Mouse (Mus musculus) megakaryocyte, embryonic 14.5 days (primary cell): ENCODE data around the gene Ccdc9. TPM values are rescaled to one million over a fixed set of nuclear protein-coding genes. Genes with fewer than 3 reads are reported as not detected.

Source experiments
- H3K27me3 ChIP-seq: replicated peaks from 2 replicates; pipeline ENCODE3; 2012; ENCODE audit warnings: inconsistent platforms
- H3K36me3 ChIP-seq: replicated peaks from 2 replicates; pipeline ENCODE3; 2012; ENCODE audit warnings: low read length, inconsistent platforms, mixed read lengths
- H3K4me1 ChIP-seq: 2 replicates; pipeline ENCODE4 v1.6.1; 2012; ENCODE audit warnings: inconsistent platforms
- H3K4me3 ChIP-seq: replicated peaks from 2 replicates; pipeline ENCODE3; 2012; ENCODE audit warnings: moderate library complexity, mild to moderate bottlenecking, inconsistent platforms
- H3K9me3 ChIP-seq: 2 replicates; pipeline ENCODE4 v1.6.1; 2012; ENCODE audit warnings: inconsistent platforms
- FLI1 ChIP-seq: IDR thresholded peaks from 2 replicates; pipeline ENCODE4 v1.6.1; 2012; ENCODE audit warnings: low read length, inconsistent platforms, mixed read lengths
- GATA1 ChIP-seq: IDR thresholded peaks from 3 replicates; pipeline ENCODE4 v1.6.1; 2012; ENCODE audit warnings: mixed read lengths, low read length, inconsistent platforms, borderline replicate concordance
- polyA plus RNA-seq: library from polyadenylated mRNA; stranded (reverse); fragments of >175 nt; gene quantifications from 2 replicates; pipeline ENCODE4 v1.2.3, GENCODE M21; 2012; ENCODE audit warnings: low replicate concordance; ENCODE audit not compliant: insufficient read depth

The Ccdc9 gene
- polyA plus RNA-seq, 1 experiment: 101 TPM

DNA sequence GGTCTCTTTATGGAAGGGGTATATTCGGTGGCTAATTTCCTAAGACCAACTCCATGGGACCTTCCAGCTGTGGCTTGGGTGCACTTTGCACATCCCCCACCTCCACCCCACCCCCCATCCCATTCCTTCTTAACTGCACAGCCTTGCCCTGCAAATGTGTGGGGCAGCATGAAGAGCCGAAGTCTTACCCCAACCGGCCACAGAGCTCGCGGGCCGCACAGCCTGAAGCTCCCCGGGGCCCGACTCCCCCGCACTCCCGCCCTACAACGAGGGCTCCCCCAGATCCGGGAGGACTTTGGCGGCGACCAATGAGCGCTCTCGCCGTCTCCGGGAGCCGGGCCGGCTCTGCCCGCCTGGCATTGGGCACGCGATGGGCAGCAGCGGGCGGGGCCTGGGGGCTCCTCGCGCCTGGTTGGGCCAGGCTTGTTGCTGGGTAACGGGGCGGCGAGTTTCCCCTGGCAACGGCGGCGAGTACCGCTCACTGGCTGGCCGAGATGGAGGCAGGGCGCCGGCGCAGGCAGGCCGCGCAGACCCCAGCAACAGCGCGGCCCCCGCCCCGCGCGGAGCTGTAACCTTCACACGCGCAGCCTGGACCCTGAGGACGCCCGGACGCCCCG lies 12.9 kb upstream of the Ccdc9 start:
- H3K4me3 ChIP-seq: peak overlapping the region; percentile 82
- no peaks in the 10 kb centered on the region for H3K27me3 ChIP-seq

DNA sequence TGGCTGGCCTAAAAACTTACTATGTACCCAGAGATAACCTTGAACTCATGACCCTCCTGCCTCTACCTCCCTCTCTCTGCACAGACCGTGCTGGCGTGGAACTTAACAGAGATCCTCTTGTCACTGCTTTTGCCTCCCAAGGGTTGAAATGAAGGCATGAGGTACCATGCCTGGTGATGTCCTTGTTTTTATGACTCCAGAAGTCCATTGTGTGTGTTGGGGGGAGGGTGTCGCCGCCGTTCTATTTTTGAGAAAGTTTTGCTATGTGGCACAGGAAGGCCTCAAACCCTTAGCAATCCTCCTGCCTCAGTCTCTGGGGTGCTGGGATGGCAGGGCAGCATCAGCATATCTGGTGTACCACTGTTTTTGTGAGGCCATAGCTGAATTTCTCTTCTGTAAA lies 12.3 kb upstream of the Ccdc9 start:
- Histone ChIP-seq H3K4me1 (peaks cover 78% of the 10 kb centered on the region), H3K36me3 (peaks cover 7% of the 10 kb centered on the region), H3K9me3 (no peaks in the 10 kb centered on the region), H3K4me3 (no peak overlapping the region), H3K27me3 (no peaks in the 10 kb centered on the region)
- TF ChIP-seq GATA1 (no peak), FLI1 (no peak)

More for the DNA sequence above, 12.9 kb upstream of the Ccdc9 start:
- H3K9me3 ChIP-seq: no peaks in the 10 kb centered on the region
- H3K36me3 ChIP-seq: peaks cover 7% of the 10 kb centered on the region
- TF ChIP-seq GATA1: no peak
- TF ChIP-seq FLI1: no peak
- H3K4me1 ChIP-seq: peaks cover 74% of the 10 kb centered on the region

DNA sequence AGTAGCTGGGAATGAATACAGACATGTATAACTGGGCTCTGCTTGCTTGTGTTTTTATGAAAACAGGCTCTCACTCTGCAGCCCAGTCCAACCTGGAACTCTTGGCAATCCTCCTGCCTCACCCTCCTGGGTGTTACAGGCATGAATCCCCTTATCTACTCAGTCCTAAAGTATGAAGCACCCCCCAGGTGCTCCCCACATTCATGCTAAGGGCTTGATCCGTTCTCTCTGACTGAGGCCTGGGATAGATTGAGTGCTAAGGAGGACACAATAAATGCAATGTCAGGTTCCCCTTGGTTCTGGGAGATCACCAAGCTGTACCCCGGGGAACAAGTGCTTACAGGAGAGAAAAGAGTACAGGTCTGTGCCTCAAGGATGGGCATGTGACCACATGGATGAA lies 11.0 kb upstream of the Ccdc9 start:
- no peaks in the 10 kb centered on the region for H3K27me3 ChIP-seq
- peaks cover 77% of the 10 kb centered on the region for H3K4me1 ChIP-seq
- TF ChIP-seq FLI1 (no peak), GATA1 (no peak)
- no peak overlapping the region for H3K4me3 ChIP-seq
- peaks cover 2% of the 10 kb centered on the region for H3K36me3 ChIP-seq
- H3K9me3 ChIP-seq: no peaks in the 10 kb centered on the region

DNA sequence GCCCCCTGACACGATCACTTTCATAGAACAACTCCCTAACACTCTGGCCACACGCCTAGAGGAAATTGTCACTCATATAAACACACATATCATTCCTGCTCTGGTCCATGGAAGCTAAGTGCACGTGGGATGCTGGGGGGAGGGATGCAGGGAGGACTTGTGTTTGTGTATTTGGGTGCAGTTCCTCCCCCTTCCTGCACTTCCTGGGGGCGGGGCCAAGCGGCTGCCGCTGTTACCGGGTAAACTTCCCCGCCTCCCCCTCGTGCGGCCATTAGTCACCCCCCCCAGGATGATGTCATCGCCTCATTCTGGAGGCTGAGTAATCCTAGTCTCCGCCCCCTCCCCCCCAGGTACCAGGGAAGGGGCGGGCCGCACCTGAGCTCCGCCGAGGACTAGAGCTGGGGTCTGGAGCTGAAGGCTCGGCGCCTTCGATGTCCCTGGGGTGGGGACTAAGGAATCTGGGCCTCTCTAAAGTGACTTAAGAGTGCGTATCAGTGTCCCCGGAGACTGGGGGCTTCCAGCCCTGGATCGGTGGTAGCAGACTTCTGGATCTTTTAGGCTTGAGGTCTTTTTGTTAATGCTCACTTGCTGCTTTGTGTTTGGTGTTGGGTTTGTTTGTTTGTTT lies 10.3 kb upstream of the Ccdc9 start:
- TF ChIP-seq GATA1: no peak
- TF ChIP-seq FLI1: no peak
- Histone ChIP-seq H3K4me1 (peaks cover 74% of the 10 kb centered on the region), H3K4me3 (peak overlapping the region; percentile 94), H3K27me3 (no peaks in the 10 kb centered on the region), H3K36me3 (no peaks in the 10 kb centered on the region), H3K9me3 (no peaks in the 10 kb centered on the region)

DNA sequence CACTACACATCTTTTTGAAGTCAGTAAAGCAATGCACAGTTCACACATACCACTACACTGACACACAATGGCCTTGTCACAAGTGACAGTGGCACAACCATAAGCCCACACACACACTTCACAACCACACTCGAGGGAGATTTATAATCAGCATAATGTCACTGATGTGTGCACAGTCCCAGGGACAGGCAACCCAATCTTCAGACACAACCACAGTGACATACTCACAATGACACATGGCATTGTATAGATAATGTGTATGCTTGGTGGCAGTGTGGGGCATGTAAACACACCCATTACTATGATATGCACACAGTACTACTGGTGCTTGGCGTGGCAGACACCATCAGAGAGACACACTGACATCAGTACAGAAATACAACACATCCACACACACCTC lies 9.6 kb upstream of the Ccdc9 start:
- H3K27me3 ChIP-seq: no peaks in the 10 kb centered on the region
- H3K36me3 ChIP-seq: no peaks in the 10 kb centered on the region
- TF ChIP-seq FLI1 (no peak), GATA1 (no peak)
- H3K9me3 ChIP-seq: no peaks in the 10 kb centered on the region
- peaks cover 68% of the 10 kb centered on the region for H3K4me1 ChIP-seq
- peak overlapping the region; percentile 94 for H3K4me3 ChIP-seq

DNA sequence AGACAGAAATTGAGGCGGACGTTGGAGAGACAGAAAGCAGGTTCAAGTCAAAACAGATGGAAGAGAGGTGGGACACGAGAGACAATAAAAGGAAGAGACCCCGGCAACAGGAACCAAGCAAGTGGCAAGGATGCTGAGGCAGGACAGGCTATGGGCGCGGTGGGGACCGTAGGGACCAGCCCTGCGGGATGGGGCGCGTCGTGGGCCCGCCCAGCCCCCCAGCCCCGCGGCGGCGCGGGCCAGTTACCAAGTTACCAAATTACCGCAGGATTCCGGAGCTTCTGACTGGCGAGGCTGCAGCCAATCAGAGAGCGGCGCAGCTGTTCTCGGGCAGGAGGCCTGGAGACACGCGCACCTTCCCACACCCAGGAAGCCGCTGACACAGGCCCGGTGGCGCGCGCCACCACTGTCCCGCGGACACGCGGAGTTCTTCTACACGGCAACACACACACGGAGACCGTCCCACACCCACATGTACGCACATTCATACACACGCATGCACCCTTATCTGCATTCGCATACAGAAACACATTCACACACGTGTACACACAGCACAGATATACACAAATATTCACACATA lies 8.8 kb upstream of the Ccdc9 start:
- H3K4me3 ChIP-seq: peak overlapping the region; percentile 94
- no peaks in the 10 kb centered on the region for H3K9me3 ChIP-seq
- no peaks in the 10 kb centered on the region for H3K27me3 ChIP-seq
- no peaks in the 10 kb centered on the region for H3K36me3 ChIP-seq
- TF ChIP-seq FLI1 (no peak), GATA1 (no peak)
- H3K4me1 ChIP-seq: peaks cover 61% of the 10 kb centered on the region

DNA sequence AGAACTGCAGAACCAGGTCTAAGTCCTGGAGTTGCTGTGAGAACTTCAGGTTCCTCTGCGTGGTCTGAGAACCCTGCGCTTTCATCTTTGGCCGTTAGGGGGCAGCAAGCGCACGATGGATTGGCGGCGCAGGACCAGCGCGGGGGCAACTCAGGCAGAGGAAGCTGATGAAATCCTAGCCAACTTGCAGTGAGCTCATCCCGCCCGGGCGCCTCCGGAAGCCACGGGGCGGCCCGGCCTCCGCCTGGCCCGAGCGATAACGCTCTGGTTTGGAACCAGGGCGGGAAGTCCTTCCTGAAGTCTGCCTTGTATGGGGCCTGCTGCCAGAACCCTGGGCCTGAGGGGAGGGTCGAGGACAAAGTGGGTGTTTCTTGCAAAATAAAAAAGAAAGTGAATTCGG lies 8.2 kb upstream of the Ccdc9 start:
- Histone ChIP-seq H3K4me3 (peak overlapping the region; percentile 94), H3K36me3 (no peaks in the 10 kb centered on the region), H3K4me1 (peaks cover 55% of the 10 kb centered on the region), H3K9me3 (no peaks in the 10 kb centered on the region), H3K27me3 (no peaks in the 10 kb centered on the region)
- peak; percentile 68; the same call in 2 of the 3 replicates for TF ChIP-seq GATA1
- TF ChIP-seq FLI1: peak; percentile 96

DNA sequence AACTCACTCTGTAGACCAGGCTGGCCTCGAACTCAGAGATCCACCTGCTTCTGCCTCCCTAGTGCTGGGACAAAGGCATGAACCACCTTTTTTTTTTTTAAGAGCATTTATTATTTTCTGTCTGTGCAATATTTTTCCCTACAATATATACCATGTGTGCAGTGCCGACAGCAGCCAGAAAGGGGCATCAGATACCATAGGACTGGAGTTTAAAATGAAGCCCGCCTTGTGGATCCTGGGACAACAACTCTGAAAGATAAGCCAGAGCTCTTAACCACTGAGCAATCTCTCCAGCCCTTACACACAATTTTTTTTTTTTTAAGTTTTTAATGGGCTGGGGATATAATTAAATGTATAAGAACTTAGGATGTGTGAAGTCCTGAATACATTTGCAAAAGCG lies 7.8 kb upstream of the Ccdc9 start:
- H3K27me3 ChIP-seq: no peaks in the 10 kb centered on the region
- H3K36me3 ChIP-seq: no peaks in the 10 kb centered on the region
- peaks cover 50% of the 10 kb centered on the region for H3K4me1 ChIP-seq
- peak overlapping the region; percentile 94 for H3K4me3 ChIP-seq
- no peak for TF ChIP-seq FLI1
- no peak for TF ChIP-seq GATA1
- H3K9me3 ChIP-seq: no peaks in the 10 kb centered on the region

DNA sequence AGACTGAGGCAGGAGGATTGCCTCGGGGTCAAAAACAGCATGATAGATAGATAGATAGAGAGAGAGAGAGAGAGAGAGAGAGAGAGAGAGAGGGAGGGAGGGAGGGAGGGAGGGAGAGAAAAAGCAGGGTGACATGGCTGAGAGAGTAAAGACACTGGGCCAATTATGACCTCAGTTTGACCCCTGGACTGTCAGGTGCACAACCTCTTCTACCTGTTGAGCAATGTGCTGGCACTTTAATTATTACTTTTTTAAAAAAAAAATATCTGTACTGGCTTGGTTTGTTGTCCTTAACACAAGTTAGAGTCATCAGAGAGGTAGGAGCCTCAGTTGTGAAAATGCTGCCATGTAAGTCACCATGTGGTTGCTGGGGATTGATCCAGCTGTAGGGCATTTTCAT lies 1.2 kb upstream of the Ccdc9 start:
- H3K27me3 ChIP-seq: no peaks in the 10 kb centered on the region
- peaks cover 5% of the 10 kb centered on the region for H3K9me3 ChIP-seq
- no peak overlapping the region for H3K4me3 ChIP-seq
- TF ChIP-seq FLI1 (no peak), GATA1 (no peak)
- H3K36me3 ChIP-seq: peaks cover 24% of the 10 kb centered on the region
- H3K4me1 ChIP-seq: peaks cover 34% of the 10 kb centered on the region

DNA sequence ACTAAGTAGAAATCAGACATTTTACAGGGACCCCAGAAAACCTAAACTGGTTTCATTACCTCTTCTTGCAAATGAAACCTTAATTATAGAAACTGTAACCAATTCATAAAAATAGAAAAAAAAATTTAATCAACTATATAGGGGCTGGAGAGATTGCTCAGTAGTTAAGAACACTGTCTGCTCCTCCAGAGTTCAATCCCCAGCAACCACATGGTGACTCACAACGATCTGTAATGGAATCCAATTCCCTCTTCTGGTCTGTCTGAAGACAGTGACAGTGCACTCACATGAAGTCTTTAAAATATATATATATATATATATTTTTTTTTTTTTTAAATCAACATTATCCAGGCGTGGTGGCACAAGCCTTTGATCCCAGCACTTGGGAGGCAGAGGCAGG lies 421 bp upstream of the Ccdc9 start:
- TF ChIP-seq GATA1 (no peak), FLI1 (no peak)
- Histone ChIP-seq H3K36me3 (peaks cover 31% of the 10 kb centered on the region), H3K27me3 (no peaks in the 10 kb centered on the region), H3K9me3 (peaks cover 5% of the 10 kb centered on the region), H3K4me3 (peak overlapping the region; percentile 93), H3K4me1 (peaks cover 38% of the 10 kb centered on the region)
